Mouse (Mus musculus) E14TG2a.4 (cell line): ENCODE measurements around the gene Tgfbr1.
"Not testable (repeated sequence)": the region's sequence is repeated elsewhere in the genome, so short reads cannot be mapped to it uniquely, and the experiment has no call there.

Source experiments
- H3K27me3 ChIP-seq: 2 replicates; pipeline ENCODE4 v1.6.1; 2014; ENCODE audit warnings: low read length, control low read depth; ENCODE audit not compliant: insufficient read depth
- H3K36me3 ChIP-seq: 2 replicates; pipeline ENCODE4 v1.6.1; 2014; ENCODE audit warnings: low read length, control low read depth; ENCODE audit not compliant: insufficient read depth
- H3K4me1 ChIP-seq: replicated peaks from 2 replicates; pipeline ENCODE4 v1.6.1; 2014; ENCODE audit warnings: low read depth, low read length, control low read depth
- H3K4me3 ChIP-seq: replicated peaks from 2 replicates; pipeline ENCODE4 v1.5.1; 2014; ENCODE audit warnings: mild to moderate bottlenecking, low read length
- H3K9me3 ChIP-seq: 2 replicates; pipeline ENCODE4 v1.6.1; 2014; ENCODE audit warnings: low read length, control low read depth
- CTCF ChIP-seq: conservative IDR thresholded peaks from 2 replicates; pipeline ENCODE4 v1.5.1; 2014; ENCODE audit warnings: low read length
- NANOG ChIP-seq: IDR thresholded peaks from 2 replicates; pipeline ENCODE4 v1.6.1; 2014; ENCODE audit warnings: borderline replicate concordance, low read length, mixed read lengths
- POU5F1 ChIP-seq: IDR thresholded peaks from 2 replicates; pipeline ENCODE4 v1.6.1; 2014; ENCODE audit warnings: low read length, borderline replicate concordance

The Tgfbr1 gene

GRCm38 (mm10) chr4:47354304-47354703 lies 1.3 kb downstream of the Tgfbr1 start:
- Histone ChIP-seq H3K9me3 (no peaks in the 10 kb centered on the region), H3K4me3 (peak overlapping the region; percentile 88), H3K4me1 (peaks cover 26% of the 10 kb centered on the region), H3K27me3 (peaks cover 24% of the 10 kb centered on the region), H3K36me3 (no peaks in the 10 kb centered on the region)
- TF ChIP-seq CTCF (no peak), NANOG (no peak), POU5F1 (no peak)

GRCm38 (mm10) chr4:47362662-47363061 lies 9.6 kb downstream of the Tgfbr1 start:
- Histone ChIP-seq H3K27me3 (no peaks in the 10 kb centered on the region), H3K9me3 (no peaks in the 10 kb centered on the region), H3K36me3 (no peaks in the 10 kb centered on the region), H3K4me1 (no peaks in the 10 kb centered on the region), H3K4me3 (no peak overlapping the region)
- no peak for TF ChIP-seq NANOG
- TF ChIP-seq POU5F1, result no peak
- TF ChIP-seq CTCF, result no peak

DNA sequence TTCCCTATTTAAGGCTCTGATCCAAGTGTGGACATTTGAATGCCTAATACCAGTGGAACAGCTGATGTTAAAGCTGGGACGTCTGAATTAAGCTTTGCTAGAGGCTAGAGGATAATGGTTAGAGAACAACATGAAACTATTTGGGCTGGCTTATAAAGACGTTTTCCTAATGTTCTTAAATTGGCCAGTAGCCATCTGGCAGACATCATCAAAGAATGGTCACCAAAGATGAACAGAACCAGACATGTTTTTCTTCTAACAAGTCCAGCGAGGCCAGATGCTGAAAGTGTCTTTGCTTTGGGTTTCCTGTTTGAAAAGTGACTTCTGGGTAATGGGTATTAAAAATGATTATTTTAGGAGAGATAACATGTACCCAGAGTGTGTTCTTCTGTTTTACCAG lies 10.1 kb downstream of the Tgfbr1 start:
- Histone ChIP-seq H3K4me3 (no peak overlapping the region), H3K36me3 (no peaks in the 10 kb centered on the region), H3K4me1 (no peaks in the 10 kb centered on the region), H3K9me3 (no peaks in the 10 kb centered on the region), H3K27me3 (no peaks in the 10 kb centered on the region)
- TF ChIP-seq POU5F1 (no peak), NANOG (no peak), CTCF (no peak)

- Histone ChIP-seq H3K4me1 (no peaks in the 10 kb centered on the region), H3K4me3 (no peak overlapping the region), H3K36me3 (no peaks in the 10 kb centered on the region), H3K27me3 (no peaks in the 10 kb centered on the region), H3K9me3 (no peaks in the 10 kb centered on the region)
- TF ChIP-seq POU5F1 (no peak), NANOG (no peak), CTCF (no peak)
Observed at GRCm38 (mm10) chr4:47368717-47369116, 15.7 kb downstream of the Tgfbr1 start.

- no peaks in the 10 kb centered on the region for H3K27me3 ChIP-seq
- no peaks in the 10 kb centered on the region for H3K4me1 ChIP-seq
- no peak overlapping the region for H3K4me3 ChIP-seq
- no peaks in the 10 kb centered on the region for H3K36me3 ChIP-seq
- H3K9me3 ChIP-seq, result no peaks in the 10 kb centered on the region
- TF ChIP-seq POU5F1 (no peak), NANOG (no peak), CTCF (no peak)
Observed at GRCm38 (mm10) chr4:47378716-47379115, 25.7 kb downstream of the Tgfbr1 start.

DNA sequence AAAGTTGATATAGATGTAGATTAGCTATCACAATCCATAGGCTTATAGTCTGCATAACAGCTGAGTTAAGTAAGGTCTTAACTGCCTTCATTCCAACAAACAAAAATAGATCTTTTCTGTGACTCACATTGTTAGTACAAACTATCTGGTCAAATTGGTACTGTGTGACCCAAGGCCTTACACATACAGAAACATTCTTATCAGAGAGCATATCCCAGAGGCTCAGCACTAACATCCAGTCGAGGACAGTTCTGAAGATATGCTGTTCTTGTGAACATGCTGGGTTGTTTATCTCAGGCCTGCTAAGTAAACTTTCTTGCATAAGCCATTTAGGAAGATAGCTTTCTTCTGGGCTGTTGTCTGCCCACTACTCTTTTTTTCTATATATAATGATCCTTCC lies 29.4 kb downstream of the Tgfbr1 start:
- Histone ChIP-seq H3K4me3 (no peak overlapping the region), H3K36me3 (peaks cover 7% of the 10 kb centered on the region), H3K9me3 (peaks cover 4% of the 10 kb centered on the region), H3K27me3 (no peaks in the 10 kb centered on the region), H3K4me1 (no peaks in the 10 kb centered on the region)
- TF ChIP-seq POU5F1 (no peak), NANOG (no peak), CTCF (no peak)

DNA sequence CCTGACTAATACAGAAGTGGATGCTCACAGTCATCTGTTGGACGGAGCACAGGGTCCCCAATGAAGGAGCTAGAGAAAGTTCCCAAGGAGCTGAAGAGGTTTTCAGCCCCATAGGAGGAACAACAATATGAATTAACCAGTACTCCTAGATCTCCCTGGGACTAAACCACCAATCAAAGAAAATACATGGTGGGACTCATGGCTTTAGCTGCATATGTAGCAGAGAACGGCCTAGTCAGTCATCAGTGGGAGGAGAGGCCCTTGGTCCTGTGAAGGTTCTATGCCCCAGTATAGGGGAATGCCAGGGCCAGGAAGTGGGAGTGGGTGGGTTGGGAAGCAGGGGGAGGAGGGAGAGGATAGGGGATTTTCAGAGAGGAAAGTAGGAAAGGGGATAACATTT lies 38.9 kb downstream of the Tgfbr1 start:
- H3K4me1 ChIP-seq, H3K27me3 ChIP-seq, H3K4me3 ChIP-seq, H3K9me3 ChIP-seq: not testable (repeated sequence)
- H3K36me3 ChIP-seq, result peaks cover 10% of the 10 kb centered on the region

GRCm38 (mm10) chr4:47396251-47396650 lies 43.2 kb downstream of the Tgfbr1 start:
- H3K9me3 ChIP-seq, result no peaks in the 10 kb centered on the region
- no peaks in the 10 kb centered on the region for H3K4me1 ChIP-seq
- no peak for TF ChIP-seq NANOG
- no peak for TF ChIP-seq POU5F1
- TF ChIP-seq CTCF, result no peak
- H3K4me3 ChIP-seq, result no peak overlapping the region
- H3K27me3 ChIP-seq, result no peaks in the 10 kb centered on the region
- peaks cover 36% of the 10 kb centered on the region for H3K36me3 ChIP-seq

DNA sequence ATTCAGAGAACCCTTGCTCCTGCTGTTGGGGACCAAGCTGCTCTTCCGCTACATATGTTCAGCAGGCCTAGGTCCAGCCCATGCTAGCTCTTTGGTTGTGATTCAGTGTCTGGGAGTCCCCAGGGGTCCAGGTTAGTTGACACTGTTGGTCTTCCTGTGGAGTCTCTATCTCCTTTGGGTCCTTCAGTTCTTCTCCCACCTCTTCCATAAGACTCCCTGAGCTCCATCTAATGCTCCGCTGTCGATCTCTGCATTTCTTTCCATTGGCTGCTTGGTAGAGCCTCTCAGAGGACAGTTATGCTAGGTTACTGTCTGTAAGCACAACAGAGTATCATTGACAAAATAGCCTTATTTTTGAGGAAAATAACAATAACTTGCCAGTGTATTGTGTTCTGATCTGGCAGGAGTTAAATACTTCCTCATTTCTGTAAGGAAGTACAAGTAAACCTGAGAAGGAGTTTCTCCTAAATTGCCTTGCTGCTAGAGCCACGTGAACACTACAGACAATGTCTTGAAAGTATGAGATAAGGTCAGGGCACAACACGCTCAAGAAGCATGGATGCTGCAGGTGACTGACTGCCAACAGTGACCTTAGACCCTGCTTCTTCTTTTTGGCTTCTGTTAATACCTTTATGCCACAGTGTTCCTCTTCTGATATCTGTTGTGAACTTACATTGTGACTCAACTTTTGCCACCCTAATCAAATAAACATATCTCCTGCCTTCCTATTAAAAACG lies 45.1 kb downstream of the Tgfbr1 start:
- Histone ChIP-seq H3K4me1 (no peaks in the 10 kb centered on the region), H3K27me3 (no peaks in the 10 kb centered on the region), H3K36me3 (peaks cover 50% of the 10 kb centered on the region), H3K4me3 (no peak overlapping the region), H3K9me3 (no peaks in the 10 kb centered on the region)
- TF ChIP-seq CTCF (no peak), NANOG (no peak), POU5F1 (no peak)
